Mouse (Mus musculus) olfactory bulb, adult 2 months (tissue): ENCODE results near the gene Il9r.

ENCODE experiments used
- CTCF ChIP-seq: fragments of 200-500 bp; IDR thresholded peaks from 2 replicates; pipeline ENCODE4 v1.5.1; 2012; ENCODE audit warnings: low read depth, mild to moderate bottlenecking, low read length, moderate library complexity; ENCODE audit not compliant: insufficient read depth
- POLR2A ChIP-seq: fragments of 200-500 bp; IDR thresholded peaks from 2 replicates; pipeline ENCODE4 v1.6.1; 2012; ENCODE audit warnings: mild to moderate bottlenecking, low read depth, low read length, moderate library complexity; ENCODE audit not compliant: insufficient read depth

DNA sequence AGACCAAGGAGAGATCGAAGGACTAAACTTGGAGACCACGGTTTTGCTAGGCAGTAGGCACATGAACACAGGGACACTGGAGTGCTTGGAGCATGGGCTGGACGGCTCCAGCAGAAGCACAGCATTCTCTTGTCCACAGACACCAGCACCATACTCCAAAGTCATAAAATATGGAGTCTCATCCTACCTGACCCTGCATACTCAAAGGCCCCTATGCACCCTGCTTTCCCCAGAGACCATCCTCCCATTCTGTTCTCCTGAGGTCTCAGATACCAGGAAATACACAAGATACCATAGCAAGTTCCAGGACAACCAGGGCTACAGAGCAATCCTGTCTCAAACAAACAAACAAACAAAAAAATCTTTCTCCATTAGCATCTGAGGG, 37.3 kb upstream of the Il9r start:
- TF ChIP-seq CTCF (no peak), POLR2A (no peak)
